Mouse (Mus musculus): ENCODE measurements around the gene Ms4a18.

DNA sequence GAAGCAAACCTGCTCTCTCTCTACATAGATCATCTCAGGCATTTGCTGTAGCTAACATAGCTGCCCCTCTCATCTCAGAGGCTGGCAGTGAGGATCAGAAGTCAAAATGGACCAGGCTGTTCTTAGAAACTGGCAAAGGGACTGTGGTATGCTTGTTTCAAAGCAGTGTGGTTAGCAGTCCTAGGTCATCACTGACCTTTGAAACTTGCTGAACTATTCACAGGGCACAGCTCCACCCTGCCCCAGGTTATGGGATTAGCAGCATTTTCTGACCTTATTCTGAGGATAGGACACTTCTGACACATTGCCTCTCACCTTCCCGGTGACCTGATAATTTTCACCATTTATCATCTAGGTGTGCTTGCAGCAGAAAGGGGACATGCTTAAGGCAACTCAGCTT is 29.3 kb downstream of the Ms4a18 start:
- TF ChIP-seq GATA1 (IDR thresholded peaks at IDR 0.05; ENCODE audit: borderline replicate concordance, low read length) (no peak), FLI1 (IDR thresholded peaks at IDR 0.05; ENCODE audit: low read length) (no peak)
